Mouse (Mus musculus): Measurements from ENCODE around the gene Lmtk3.

DNA sequence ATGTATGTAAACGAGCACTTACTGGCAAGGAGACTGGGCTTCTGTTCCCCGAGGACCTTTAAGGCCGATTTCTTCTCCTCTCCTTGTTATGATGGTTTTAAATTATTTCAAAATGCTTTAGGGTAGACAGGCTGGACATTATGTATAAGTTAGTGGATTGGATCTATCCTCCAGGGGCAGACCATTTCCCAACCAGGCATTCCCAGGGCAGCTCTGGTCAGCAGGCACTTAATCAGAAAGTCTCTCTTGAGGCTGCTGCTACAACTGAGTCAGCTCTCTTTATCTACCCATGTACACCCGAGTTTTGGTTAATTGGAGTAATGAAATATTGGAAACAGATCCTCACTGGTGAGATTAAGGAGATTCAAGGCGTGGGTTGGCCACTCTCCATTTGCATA, 47.6 kb downstream of the Lmtk3 start:
- TF ChIP-seq EP300 (IDR thresholded peaks at IDR 0.05; ENCODE audit: low read length) (no peak), CTCF (conservative IDR thresholded peaks at IDR 0.05 in 1 of 2, IDR thresholded peaks at IDR 0.05 in 1 of 2; ENCODE audit: low read depth in 2 of 2, low read length in 2 of 2) (no peak), POLR2A (IDR thresholded peaks at IDR 0.05; ENCODE audit: low read depth, low read length) (no peak), SMC3 (IDR thresholded peaks at IDR 0.05; ENCODE audit: low read depth, low read length) (no peak), IRF4 (IDR thresholded peaks at IDR 0.05; ENCODE audit: low read depth, low read length) (no peak), ZNF384 (IDR thresholded peaks at IDR 0.05; ENCODE audit: low read depth, low read length) (no peak), CHD2 (IDR thresholded peaks at IDR 0.05; ENCODE audit: low read length) (no peak), POLR2AphosphoS2 (IDR thresholded peaks at IDR 0.05; ENCODE audit: low read depth, low read length) (no peak), MAX (IDR thresholded peaks at IDR 0.05; ENCODE audit: low read length) (no peak), PAX5 (IDR thresholded peaks at IDR 0.05; ENCODE audit: low read length) (no peak)
